Mouse (Mus musculus): Measurements from ENCODE around the gene Tacr3. TPM values are rescaled to one million over a fixed set of nuclear protein-coding genes. Genes with fewer than 3 reads are reported as not detected.

The Tacr3 gene
- not detected for total RNA-seq (2023)

DNA sequence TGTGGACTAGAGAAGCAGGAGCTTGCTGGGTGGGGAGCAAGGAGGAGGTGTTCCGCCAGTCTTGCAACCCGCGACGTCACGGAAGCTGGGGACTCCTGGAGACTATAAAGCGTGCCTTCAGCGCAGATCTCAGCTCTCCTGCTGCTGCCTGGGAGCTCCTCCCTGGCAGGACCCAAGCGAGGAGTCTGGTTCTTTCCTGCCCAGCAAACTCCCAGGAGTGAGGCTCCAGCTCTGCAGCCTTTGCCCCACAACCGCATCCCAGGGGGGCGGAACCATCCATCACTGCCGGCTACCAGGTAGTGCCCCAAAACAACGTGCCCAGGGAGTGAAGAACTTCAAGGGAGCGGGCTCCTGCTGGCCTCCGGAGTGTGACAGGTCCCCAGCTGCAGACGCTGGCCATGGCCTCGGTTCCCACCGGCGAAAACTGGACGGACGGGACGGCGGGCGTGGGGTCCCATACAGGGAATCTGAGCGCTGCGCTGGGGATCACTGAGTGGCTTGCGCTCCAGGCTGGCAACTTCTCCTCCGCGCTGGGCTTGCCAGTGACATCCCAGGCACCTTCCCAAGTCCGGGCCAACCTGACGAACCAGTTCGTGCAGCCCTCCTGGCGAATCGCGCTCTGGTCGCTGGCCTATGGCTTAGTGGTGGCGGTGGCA lies at the start of gene Tacr3:
Gene Tacr3 (plus strand): TSS at position 133 of the 656 bp plus-strand sequence.

Measured in neutrophil, adult 83 days (primary cell).